Mouse (Mus musculus) skeletal muscle tissue, adult 2 months (tissue): ENCODE data around the gene Zfp26.
A peak's percentile ranks its signal among the peaks of the same experiment; 100 is the strongest.

Experiments
- DNase-seq: peaks from one replicate; pipeline ENCODE4 v3.0.0-alpha.2; 2012; ENCODE audit warnings: low read depth, low spot score

Zfp26 gene

DNA sequence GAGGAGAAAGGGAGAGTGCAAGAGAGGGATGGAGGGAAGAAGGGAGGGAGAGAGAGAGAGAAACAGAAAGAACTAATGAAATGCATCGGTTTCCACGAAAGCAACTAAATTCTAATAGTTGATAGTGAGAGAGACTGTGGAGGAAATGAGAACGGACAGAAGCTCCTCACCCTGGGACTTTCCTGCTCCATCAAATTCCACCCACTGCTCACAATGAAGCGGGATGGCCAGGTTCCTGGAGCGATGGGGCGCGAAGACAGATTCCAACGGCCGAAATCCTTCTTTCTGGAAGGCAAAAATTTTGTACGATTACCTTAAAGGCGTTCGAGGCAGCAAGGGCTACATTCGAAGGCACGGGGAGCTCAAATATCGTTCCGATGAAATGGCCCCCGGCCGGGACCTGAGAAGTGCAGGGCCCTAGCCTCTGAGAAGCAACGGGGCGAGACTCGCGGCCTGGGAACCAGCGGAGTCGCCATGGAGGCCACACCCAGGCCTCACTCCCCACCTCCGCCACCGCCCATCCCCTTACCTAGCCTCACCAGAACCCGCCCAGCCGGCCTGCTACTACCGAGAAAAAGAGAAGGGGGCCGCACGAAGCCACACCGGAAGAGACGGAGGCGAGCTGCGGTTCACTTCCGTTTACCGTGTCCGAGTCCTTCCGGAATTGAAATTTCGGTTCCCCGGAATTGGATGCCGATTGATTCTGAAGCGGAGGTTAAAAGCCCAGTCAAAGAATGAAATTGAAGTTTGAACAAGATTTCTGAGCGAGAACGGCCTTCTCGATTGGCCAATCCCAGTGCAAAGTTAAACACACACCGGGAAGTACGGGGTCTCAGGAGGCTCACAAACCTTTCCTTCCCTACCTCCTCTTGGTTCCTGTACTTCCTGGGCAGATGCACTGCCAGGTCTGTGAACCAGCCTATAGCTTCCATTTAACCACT is at the start of gene Zfp26:
Gene Zfp26, minus strand, starts transcription at position 786 of the 941 bp plus-strand sequence.
- DNase-seq: peak; percentile 31

DNA sequence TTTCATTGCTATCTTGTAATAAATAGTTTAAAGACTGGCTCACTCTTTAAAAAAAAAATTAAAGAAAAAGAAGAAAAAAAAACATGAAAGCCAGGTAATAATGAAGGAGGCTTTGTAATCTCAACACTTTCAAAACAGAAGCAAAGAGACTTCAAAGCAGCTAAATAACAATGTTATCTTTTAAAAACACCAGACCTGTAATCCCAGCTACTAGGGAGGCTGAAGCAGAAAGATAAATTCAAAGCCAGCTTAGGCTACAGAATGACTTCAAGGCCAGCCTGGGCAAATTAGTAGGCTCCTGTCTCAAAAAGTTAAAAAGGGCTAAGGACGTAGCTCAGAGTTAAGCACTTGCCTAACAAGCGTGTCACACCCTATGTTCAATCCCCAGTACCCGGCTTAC is 49.7 kb upstream of the Zfp26 start:
- no peak for DNase-seq

DNA sequence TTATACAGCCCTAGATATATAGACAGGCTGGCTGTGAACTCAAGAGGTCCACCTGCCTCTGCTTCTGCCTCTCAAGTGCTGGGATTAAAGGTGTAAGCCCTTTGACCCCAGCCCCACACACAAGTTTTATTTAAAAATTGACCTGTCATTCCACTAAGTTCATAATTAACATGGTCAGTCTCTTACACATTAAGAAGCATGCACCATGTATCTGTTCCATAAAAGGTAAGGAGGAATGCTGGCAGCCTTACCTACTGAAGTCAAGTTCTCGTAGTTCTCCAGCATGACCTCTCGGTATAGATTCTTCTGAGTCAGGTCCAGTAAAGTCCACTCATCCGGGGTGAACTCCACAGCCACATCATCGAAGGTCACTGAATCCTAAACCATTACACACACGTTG is 44.8 kb upstream of the Zfp26 start:
- DNase-seq: no peak

DNA sequence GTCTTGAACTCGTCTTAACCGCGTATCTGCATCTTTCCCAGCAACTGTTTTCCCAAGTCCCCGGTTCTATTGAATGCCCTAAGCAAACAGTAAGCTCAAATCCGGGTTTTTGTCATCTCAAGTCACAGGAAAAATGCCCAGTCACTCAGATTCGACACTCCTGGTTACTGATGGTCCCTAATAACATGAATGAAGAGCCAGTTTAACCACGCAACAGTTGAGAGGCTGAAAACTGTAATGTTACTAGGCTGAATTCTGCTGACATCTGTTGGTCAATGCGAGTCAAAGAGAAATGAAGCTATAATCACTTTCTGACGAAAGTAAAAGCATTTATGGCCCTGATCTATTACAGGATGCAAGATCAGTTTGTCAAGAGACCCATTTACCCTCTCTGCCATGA is 33.3 kb upstream of the Zfp26 start:
- no peak for DNase-seq

DNA sequence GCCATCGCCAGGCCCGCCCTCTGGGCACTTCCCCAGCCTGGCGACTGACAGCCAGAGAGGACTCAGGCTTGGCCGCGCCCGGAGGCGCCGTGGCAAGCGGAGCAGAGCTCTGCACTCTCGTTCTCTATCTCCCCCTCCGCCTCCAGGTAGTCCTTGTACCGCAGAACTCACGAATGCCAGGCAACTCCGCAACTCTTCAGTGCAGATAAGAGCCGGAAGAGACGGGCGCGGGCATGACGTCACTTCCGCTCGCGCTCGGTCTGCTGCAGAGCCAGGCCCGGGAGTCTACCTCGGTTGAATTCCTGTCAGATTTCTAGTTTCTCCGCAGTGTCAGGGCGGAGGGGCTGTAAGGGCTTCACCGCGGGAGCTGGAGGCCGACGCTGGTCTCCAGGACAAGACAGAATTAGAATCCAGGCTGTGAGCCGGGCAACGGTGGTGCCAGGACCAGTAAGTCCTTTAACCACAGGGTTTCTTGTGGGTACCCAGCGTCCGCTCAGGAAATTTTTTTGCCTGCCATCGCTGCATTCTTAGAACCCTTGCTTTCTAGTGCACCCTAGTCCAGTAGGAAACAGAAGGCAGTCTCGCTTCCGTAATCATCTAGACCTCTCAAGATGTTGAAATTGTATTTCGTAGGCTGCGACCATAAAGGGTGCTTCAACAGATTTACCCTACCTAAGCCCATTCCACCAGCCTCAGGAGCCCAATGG is 32.7 kb upstream of the Zfp26 start, which contains the start of gene Zfp426:
Gene Zfp426, minus strand, starts transcription at position 220 of the 707 bp plus-strand sequence.
- DNase-seq: peak; percentile 75

DNA sequence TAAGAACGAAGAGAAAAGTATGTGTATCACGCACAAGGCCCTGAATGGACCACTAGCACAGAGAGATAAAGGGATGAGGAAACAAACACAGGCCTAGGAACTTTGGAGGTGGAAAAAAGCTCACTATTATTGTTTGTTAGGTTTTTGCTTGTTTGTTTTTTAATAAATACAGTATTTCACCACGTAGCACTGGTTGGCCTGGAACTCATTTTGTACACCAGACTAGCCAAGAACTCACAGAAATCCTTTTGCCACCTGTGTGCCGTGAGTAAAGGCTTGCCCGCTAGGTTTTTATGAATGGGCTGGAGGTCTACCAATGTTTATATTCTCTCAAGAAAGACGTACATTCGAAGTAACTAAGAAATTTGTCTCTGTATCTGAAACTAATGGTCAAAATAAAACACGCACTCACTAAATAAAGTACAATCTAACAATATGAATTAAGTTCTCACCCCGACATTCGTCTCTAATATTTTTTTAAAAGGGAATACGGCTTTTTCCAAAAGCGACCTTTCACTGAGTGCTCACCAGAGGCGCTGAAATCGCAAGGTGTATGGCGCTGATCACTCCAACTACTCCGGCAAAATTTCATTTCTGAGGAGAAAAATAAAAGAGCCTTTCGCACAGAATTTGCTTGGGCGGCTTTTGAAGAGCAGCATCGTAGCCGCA is 32.0 kb upstream of the Zfp26 start:
- no peak for DNase-seq

DNA sequence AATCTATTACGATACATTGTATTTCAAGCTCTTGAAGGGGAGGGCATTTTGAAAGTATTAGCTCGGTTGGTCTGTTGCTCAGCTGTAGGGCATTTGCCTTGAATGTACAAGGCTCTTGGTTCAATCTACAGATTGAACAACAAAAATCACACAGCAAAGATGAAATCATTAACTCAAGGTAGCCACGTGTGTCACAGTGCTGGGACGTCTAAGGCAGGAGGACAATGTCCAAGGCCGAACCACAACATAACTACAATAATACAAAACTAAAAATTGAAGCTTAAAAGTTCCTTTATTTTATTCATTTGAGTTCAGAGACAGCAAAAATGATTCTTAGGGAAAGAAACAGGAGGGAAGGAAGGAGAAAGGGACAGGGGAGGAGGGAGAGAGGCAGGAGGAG is 29.6 kb upstream of the Zfp26 start:
- DNase-seq: no peak

DNA sequence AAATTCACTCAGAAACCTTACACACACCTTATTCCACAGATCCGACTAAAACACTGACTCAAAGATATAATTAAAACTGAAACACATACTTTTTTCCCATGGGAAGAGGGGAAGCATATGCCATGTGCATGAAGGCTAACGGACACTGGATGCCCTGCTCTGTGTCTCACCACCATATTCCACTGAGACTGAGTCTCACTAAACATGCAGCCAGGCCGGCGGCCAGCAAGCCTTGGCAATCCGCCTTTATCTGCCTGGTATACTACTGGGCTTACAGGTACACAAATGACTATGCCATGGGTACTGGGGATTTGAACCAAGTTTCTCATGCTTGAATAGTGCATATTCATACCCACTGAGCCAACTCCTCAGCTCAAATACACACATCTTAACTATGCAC is 19.4 kb upstream of the Zfp26 start:
- no peak for DNase-seq

DNA sequence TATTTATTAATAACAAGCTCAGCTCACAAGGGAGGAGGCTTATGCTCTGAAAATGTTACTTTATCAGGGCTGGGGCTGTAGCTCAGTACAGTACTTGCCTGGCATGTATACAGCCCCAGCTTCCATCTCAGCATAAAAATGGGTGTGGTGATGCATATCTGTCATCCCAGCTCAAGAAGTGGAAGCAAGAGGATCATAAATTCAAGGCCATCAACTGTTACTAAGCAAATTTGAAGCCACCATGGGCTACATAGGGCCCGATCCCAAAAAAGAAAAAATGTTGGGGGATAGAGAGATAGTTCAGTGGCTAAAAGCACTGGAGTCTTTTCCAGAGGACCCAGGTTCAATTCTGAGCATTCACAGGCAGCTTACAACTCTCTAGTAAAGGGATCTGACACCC is 16.7 kb upstream of the Zfp26 start:
- no peak for DNase-seq

DNA sequence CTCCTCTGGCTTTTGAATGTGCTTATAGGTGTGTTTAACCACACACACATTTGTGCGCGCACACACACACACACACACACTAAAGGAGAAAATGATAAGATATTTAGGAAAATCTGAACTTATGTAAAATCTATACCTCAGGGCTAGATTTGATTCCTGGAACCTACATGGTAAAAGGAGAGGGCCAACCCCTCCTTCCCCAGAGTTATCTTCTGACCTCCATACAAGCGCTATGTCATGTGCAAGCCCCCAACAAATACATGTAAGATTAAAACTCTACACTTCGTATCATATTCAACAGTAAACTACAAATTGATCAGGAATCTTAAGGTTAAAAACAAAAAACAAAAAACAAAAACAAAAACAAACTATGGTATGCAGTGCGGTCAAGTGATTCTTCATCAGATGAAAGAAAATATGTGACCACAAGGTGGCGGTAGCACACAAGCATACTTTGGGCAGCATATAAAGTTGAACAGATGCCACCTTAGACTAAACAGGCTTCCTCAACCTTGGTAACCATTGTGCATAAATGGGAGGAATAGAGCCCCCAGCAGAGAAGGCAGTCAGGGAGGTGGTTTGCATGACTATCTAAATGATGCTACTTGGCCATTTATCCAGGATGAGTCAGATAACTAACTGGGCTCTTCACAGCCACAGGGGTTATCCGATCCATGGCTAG is 6.9 kb upstream of the Zfp26 start:
- DNase-seq: peak; percentile 22

DNA sequence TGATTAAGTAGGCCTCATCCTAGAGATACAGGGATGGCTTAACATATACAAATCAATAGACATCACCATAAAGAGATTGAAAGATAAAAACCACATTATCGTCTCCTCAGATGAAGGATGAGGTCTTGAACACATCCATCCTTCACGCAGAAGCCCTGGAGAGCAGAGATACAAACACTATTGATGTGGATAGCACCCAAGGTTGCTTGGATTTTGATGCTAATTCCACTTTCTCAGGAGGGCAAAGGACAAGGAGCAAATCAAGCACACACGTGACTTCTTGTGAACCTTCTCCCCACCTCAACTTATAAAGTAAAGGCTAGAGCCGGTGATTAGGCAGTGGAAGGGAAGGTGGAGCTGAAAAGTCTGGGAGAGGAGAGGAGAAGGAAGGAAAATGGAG is 6.3 kb downstream of the Zfp26 start:
- no peak for DNase-seq

DNA sequence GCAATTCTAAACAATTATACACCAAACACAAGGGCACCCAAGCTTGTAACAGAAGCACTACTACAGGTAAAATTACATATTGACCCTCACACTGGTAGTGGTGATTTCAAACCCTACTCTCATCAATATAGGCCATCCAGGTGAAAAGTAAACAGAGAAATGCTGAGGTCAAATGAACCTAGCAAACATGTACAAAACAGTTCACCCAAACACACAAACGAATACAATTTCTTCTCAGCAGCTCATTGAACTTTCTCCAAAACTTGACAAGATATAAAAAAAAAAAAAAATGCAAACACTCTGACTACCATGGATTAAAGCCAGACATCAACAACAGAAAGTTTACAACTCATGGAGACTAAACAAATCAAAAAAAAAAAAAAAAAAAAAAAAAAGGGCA is 8.5 kb downstream of the Zfp26 start:
- no peak for DNase-seq

DNA sequence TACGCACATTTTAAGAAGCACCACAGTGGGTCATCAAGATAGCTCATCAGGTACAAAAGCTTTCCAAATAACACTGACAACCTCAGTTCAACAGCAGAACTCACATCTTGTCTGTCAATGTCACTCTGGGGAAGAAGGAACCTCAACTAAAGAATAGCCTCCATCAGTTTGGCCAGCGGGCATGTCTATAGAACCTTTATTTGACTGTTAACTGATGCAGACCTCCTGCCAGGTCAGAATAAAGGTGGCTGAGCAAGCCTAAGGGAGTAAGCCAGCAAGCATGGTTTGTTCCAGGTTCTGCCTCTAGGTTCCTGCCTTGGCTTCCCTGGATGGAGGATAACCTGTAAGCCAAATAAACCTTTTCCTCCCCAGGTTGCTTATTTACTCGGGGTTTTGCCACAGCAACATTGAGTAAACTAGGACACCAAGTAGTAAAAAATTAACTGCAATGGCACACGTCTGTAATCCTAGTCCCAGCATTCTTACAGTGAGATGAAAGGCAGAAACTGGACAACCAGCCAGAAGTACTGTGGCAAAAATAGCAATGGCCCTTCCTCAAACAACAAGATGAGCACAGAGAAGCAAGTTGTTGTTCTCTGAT is 16.7 kb downstream of the Zfp26 start:
- no peak for DNase-seq

DNA sequence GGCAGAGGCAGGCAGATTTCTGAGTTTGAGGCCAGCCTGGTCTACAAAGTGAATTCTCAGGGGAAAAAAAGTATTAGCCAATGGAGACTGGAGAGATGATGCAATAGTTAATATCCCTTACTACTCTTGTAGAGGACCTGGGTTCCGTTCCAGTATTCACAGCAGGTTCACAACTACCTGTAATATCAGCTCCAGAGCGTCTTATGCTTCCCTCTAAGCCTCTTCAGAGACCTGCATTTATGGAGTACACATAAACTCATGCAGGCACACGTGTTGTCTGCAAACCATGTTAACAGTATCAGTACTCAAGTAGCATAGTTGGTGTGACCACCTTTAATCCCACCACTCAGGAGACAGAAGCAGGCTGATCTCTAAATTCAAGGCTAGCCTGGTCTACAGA is 30.0 kb downstream of the Zfp26 start:
- DNase-seq: no peak

DNA sequence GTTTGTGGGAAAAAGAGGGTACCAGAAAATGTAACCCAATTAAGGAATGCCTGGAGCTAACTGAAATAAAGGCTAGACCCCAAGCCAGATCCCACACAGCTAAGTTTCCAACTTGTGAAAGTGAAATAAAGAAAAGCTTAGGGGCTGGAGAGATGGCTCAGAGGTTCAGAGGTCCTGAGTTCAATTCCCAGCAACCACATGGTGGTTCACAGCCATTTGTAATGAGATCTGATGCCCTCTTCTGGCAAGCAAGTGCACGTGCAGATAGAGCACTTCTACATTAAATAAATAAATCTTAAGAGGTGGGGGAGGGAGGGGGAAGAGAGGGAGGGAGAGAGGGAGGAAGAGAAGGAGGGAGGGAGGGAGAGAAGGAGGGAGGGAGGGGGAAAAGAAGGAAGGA is 48.5 kb downstream of the Zfp26 start:
- no peak for DNase-seq

DNA sequence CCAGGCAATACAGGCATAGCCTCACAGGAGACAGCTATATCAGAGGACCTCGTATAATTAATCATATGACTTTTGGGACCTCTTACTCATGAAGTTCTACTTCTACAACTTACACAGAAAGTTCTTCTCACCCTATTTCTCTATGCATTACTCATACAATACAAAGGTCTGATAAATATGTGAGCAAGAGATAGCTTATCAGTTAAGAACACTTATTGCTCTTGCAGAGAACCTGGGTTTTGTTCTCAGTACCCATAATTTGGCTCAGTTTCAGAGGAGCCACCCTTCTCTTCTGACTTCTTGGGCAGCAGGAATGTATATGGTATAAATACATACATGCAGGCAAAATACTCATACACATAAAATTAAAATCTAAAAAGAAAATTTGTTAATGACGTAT is 50.6 kb downstream of the Zfp26 start:
- DNase-seq: no peak

DNA sequence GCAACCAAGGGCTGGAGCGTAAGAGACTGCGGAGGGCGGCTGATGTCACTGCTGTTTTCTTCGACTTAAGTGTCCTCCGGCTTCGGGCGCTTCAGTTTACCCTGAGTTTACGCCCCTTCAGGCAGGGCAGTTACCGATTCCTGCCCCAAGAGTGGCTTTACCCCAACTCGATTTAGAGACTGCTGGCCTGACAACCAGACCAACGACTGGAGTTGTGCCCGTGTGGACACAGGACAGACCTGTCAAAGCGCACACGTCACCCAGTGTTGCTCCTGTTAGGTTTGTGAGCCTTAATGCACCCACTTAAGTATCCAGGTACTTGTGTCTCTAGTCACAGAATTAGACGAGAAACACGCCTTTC is 74.6 kb downstream of the Zfp26 start:
- DNase-seq: no peak

DNA sequence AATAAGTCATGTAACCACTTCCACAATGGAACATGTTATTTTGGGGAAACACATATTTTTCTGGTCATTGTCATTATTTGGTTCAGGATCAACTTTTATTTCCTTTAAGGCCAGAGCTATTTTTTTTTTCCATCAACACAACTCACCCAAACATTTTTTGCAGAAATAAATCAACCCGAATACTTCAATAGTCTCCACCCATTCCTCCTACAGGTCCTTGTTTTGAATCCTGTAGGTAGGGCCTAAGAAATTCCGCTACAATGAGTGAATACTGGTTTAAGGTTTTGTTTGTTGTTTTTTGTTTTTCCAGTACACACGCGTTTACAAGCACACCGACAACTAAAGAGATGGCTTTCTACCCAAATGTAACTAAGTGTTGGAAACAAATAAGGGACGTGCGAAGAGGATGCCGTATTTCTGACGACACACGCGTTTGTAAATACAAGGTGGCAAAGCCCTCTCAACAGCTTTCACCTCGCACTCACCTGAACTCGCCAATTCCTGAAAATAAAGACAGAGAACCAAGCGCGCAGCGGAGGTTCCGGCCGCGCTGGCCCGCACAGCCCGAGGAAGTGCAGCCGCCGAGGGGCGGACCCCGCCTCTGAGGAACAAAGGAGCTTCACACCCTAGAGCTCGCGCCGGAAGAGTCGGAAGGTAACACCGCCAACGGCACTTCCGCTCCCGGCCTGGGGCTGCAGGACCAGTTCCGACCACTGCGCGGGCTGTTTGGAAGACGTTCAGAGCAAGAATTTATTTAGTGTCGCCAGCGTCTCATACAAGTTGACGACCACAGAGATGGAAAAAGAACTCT is 75.2 kb downstream of the Zfp26 start, which contains the start of gene Zfp560:
Gene Zfp560, minus strand, starts transcription at position 646 of the 811 bp plus-strand sequence.
- DNase-seq: peak; percentile 84

DNA sequence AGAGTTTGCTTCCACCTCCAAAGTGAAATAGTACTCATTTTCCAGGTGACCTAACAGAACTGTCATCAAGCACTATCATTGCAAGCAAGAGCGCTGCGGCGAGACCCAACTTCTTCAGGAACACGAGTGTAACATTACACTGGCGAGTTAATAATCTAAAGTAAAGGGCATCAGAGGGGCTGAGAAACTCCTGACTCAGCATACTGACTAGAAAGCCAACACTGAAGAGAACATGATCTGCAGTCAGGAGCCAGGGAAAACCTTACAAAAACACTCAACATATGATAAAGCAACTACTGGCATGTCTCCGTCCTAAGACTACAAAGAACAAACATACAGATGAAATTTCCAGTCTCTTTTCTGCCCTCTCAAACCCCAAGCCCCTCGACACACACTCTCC is 76.3 kb downstream of the Zfp26 start:
- no peak for DNase-seq
